Mouse (Mus musculus): ENCODE measurements around the gene Pgap3. TPM values are rescaled to one million over a fixed set of nuclear protein-coding genes. Genes with fewer than 3 reads are reported as not detected.

The Pgap3 gene
- polyA plus RNA-seq, 1 experiment from 2014 or later: 15.1 TPM

DNA sequence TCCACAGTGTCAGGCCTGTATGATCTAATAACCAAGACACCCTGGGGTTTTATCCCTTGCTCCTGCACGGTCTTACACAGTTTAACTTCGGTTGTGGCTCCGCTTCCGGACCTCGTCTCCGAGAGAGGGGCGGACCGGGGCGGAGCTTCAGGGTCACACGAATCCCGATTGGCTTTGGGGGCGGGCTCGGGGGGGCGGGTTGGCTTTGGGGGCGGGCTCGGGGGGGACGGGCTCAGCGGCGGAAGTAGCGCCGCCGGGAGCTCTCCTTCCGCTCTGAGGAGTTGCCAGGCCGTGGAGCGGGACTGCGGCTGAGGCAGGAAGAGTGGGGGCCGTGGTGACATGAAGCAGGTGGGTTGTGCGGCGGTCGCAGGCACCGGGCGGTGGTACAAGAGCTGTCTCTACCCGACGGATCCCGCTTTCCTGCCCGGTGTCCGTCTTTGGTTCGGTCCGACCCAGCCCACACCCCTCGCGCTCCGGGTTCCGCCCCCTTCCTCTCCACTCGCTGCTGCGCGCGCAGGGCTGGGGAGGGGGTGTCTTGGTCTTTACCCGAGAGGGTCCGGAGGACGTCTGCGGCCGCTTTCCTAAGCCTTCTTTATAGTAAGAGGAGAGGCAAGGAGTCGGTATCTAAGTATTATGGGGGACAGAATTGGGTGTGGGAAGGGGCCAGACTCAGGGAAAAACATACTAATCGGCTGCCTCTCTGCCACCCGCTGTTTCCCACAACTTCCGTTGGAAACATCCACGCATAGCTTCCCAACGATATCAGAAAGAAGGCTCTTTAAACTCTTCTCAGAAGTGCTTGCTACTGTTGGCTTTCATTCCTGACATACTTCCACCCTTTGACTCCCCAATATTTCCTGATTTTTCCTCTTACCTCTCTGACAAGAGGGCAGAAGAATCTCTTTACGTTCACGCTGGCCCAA is 41.9 kb downstream of the Pgap3 start, which contains the start of gene Stard3:
TSS of gene Stard3 (plus strand) at position 208 of the 923 bp plus-strand sequence.
- WGBS: under 1% methylated on average over 56 of the region's 60 CpGs
- TF ChIP-seq CTCF (IDR thresholded peaks at IDR 0.05; ENCODE audit: low read depth): no peak
- Histone ChIP-seq H3K36me3 (ENCODE audit: control insufficient read depth, insufficient read depth) (no peaks in the 10 kb centered on the region), H3K4me2 (replicated peaks; ENCODE audit: low read depth) (peak within 1 kb of the TSS; percentile 81), H3K4me1 (replicated peaks; ENCODE audit: control insufficient read depth, insufficient read depth, low read length) (peaks cover 8% of the 10 kb centered on the region; the same call in 1 of the 2 replicates), H3K4me3 (ENCODE audit: low read depth, low read length) (peak within 1 kb of the TSS; percentile 71), H3K9me3 (ENCODE audit: control insufficient read depth) (no peaks in the 10 kb centered on the region), H3K27me3 (replicated peaks; ENCODE audit: control insufficient read depth, insufficient read depth, low read length) (no peaks in the 10 kb centered on the region), H3K9ac (ENCODE audit: low read depth, low read length) (peak within 1 kb of the TSS; percentile 79), H3K27ac (ENCODE audit: low read depth, low read length) (peak within 1 kb of the TSS; percentile 92)
- peak; percentile 74 for ATAC-seq

DNA sequence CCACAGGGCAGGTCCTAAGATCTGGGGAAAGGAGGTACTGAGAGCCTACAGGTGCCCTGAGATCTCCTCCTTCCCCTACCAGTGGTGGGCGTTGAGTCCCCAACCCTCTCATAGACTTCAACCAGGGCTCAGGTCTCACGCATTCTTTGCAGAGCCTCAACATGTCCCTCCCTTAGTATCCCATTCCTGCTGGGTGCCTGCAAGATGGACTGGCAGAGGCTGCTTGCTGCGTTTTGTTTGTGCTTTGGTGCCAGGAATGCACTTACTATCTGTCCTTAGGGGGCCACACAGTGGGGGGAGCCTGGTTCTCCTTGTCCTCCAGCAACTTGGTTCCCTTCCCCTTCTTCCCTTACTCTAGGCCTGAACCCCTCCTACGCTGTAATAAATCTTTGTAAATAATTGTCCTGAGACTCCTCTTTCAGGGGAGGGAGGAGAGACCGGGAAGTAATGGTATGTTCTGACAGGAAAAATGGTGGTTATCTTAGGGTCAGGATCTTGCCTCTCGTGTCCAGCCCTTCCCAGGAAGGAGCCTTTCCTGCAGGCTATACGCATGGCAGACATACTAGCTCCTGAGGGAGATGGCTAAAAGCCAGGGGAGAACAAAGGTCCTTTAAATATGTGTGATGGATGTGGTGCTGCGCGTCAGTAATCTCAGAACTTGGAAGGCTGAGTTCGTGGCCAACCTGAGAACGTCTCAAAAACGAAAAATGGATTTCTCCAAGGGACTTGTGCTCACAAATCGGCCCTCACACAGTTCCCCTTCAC is 42.7 kb downstream of the Pgap3 start:
- Histone ChIP-seq H3K9ac (ENCODE audit: low read depth, low read length) (peak overlapping the region; percentile 79), H3K9me3 (ENCODE audit: control insufficient read depth) (no peaks in the 10 kb centered on the region), H3K4me3 (ENCODE audit: low read depth, low read length) (peak overlapping the region; percentile 71), H3K4me2 (replicated peaks; ENCODE audit: low read depth) (peak overlapping the region; percentile 81), H3K4me1 (replicated peaks; ENCODE audit: control insufficient read depth, insufficient read depth, low read length) (peaks cover 11% of the 10 kb centered on the region; the same call in 1 of the 2 replicates), H3K36me3 (ENCODE audit: control insufficient read depth, insufficient read depth) (no peaks in the 10 kb centered on the region), H3K27ac (ENCODE audit: low read depth, low read length) (peak overlapping the region; percentile 92), H3K27me3 (replicated peaks; ENCODE audit: control insufficient read depth, insufficient read depth, low read length) (no peaks in the 10 kb centered on the region)
- TF ChIP-seq CTCF (IDR thresholded peaks at IDR 0.05; ENCODE audit: low read depth): no peak
- ATAC-seq: peak; percentile 12
- WGBS: 5% methylated on average over 13 of the region's 13 CpGs

DNA sequence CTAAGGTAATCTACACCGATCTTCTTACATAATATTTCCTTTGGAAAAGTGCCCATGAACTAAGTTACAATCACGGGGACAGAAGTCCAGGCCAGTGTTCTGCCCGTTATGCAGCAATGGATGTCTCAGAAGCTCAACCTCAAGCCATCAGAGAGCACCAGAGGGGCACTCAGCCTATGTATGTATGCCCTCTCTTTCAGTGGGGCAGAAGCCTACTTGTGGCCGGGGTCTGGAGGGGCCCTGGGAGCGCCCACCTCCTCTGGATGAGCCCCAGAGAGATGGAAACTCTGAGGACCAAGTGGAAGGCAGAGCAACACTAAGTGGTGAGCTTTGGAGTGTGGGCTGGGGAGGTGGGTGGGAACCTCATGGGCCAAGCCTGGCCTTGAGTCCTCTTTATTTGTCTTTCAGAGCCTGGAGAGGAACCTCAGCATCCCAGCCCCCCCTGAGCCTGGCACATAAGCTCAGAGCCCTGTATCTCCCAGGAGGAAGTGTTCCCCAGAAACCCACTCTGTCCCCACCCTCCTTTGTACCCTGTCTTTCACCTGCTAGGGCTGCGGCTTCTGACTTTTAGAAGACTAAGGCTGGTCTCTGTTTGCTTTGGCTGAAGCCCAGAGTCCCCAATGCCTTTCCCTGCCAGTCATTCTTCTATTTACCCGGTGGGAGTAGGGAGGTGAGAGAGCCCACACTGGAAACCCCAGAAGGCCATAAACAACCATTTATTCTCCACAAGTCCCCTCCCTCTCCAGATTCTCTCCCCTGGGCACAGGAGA is 43.5 kb downstream of the Pgap3 start:
- no peak overlapping the region for H3K4me2 ChIP-seq (replicated peaks; ENCODE audit: low read depth)

DNA sequence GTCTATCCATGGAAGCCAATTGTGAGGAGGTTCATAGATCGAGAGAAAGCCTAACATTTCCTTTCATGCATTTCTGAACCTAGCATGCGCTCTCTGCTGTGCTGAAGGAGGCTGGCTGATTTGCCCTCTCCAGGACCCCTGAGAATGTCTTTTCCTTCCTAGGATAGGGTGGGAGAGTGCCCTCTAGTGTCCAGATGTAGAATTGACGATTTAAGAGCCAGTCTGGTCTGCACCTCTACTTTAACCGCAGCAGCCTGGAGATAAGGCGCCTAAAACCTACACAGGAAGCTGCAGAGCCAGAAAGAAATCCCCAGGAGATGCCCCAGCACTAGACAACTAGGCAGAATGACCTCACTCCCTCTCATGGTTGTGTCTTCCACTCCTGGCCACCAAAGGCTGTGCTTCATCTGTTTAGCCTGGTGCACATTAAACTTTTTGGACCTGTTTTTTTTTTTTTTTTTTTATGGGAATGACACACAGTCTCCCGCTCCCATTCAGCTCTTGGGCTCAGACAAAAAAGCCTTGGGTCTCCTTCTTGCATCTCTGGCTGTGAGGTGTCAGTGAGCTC is 44.5 kb downstream of the Pgap3 start:
- WGBS: 14% methylated on average over 6 of the region's 6 CpGs
- peak; percentile 88 for TF ChIP-seq CTCF (IDR thresholded peaks at IDR 0.05; ENCODE audit: low read depth)
- Histone ChIP-seq H3K4me3 (ENCODE audit: low read depth, low read length) (no peak overlapping the region), H3K27me3 (replicated peaks; ENCODE audit: control insufficient read depth, insufficient read depth, low read length) (no peaks in the 10 kb centered on the region), H3K27ac (ENCODE audit: low read depth, low read length) (no peak overlapping the region), H3K4me2 (replicated peaks; ENCODE audit: low read depth) (no peak overlapping the region), H3K9me3 (ENCODE audit: control insufficient read depth) (no peaks in the 10 kb centered on the region), H3K4me1 (replicated peaks; ENCODE audit: control insufficient read depth, insufficient read depth, low read length) (peaks cover 8% of the 10 kb centered on the region; the same call in 1 of the 2 replicates), H3K36me3 (ENCODE audit: control insufficient read depth, insufficient read depth) (no peaks in the 10 kb centered on the region), H3K9ac (ENCODE audit: low read depth, low read length) (no peak overlapping the region)
- ATAC-seq: no peak

More for the DNA sequence above, 43.5 kb downstream of the Pgap3 start:
- no peaks in the 10 kb centered on the region for H3K9me3 ChIP-seq (ENCODE audit: control insufficient read depth)
- no peaks in the 10 kb centered on the region for H3K27me3 ChIP-seq (replicated peaks; ENCODE audit: control insufficient read depth, insufficient read depth, low read length)
- no peak overlapping the region for H3K9ac ChIP-seq (ENCODE audit: low read depth, low read length)
- no peak overlapping the region for H3K4me3 ChIP-seq (ENCODE audit: low read depth, low read length)
- peak overlapping the region; percentile 92 for H3K27ac ChIP-seq (ENCODE audit: low read depth, low read length)
- 44% methylated on average over 7 of the region's 7 CpGs for WGBS
- TF ChIP-seq CTCF (IDR thresholded peaks at IDR 0.05; ENCODE audit: low read depth): no peak
- H3K36me3 ChIP-seq (ENCODE audit: control insufficient read depth, insufficient read depth): no peaks in the 10 kb centered on the region
- H3K4me1 ChIP-seq (replicated peaks; ENCODE audit: control insufficient read depth, insufficient read depth, low read length): peaks cover 11% of the 10 kb centered on the region; the same call in 1 of the 2 replicates
- no peak for ATAC-seq

DNA sequence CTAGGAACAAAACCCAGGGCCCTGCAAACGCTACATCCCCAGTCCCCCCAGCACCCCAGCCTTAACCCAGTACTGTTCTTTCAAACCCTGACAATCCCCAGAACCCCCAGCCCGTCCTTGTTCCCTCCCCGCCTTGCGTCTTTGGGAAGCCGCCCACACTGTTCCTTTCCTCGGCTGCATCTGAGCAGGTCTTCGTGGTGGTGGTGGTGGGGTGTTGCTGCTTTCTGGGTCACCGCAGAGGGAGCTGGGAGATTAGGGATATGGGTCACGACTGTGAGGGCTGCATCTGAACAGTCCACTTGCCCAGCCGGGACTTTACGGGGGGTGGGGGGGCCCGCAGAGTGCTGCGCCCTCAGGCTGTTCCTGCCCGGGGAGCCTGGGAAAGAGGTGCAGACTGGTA is 45.8 kb downstream of the Pgap3 start:
- Histone ChIP-seq H3K27ac (ENCODE audit: low read depth, low read length) (no peak overlapping the region; the same call in 1 of the 2 replicates), H3K36me3 (ENCODE audit: control insufficient read depth, insufficient read depth) (no peaks in the 10 kb centered on the region), H3K4me3 (ENCODE audit: low read depth, low read length) (no peak overlapping the region), H3K9ac (ENCODE audit: low read depth, low read length) (no peak overlapping the region), H3K9me3 (ENCODE audit: control insufficient read depth) (no peaks in the 10 kb centered on the region), H3K4me2 (replicated peaks; ENCODE audit: low read depth) (no peak overlapping the region), H3K27me3 (replicated peaks; ENCODE audit: control insufficient read depth, insufficient read depth, low read length) (peaks cover 5% of the 10 kb centered on the region; the same call in 1 of the 2 replicates), H3K4me1 (replicated peaks; ENCODE audit: control insufficient read depth, insufficient read depth, low read length) (peaks cover 8% of the 10 kb centered on the region; the same call in 1 of the 2 replicates)
- TF ChIP-seq CTCF (IDR thresholded peaks at IDR 0.05; ENCODE audit: low read depth): no peak
- 67% methylated on average over 14 of the region's 14 CpGs for WGBS
- ATAC-seq: no peak
